Mouse (Mus musculus): ENCODE data around the gene Gpm6a. TPM values are rescaled to one million over a fixed set of nuclear protein-coding genes. Genes with fewer than 3 reads are reported as not detected.

Gpm6a gene
- under 1 TPM; 0.34 to 0.86 (median 0.56) TPM for total RNA-seq (2022)

DNA sequence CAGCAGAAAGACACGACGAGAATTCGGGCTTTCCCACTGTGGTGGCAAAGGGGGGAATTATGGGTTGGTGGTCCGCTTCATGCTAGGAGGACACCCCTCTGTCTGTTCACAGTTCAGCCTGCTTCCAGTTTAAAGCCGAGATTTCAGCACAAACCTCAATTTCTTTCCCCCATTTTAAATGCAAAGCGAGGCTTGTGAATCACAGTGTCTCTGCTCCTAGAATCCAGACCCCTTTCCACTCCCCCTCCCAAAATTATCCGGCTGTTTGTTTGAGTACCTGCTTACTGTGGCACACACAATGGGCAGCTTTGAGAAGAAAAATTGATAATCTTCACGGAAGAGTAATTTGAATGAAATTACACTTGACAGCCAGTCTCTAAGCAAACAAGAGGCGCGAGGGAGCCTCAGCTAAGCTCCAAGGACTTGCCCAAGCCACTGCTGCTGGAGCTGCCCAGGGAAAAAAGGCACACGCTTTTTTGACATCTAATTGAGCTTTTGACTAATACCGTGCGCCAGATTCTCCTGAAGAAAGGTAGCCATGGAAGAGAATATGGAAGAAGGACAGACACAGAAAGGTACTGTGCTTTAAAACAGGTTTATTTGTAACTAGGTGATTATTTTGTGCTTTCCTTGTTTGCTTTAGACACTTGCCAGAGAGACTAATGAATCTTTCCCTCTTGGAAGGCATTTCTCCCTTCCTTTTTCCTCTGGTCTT is at the start of gene Gpm6a:
Gene Gpm6a, plus strand, starts transcription at position 103 of the 715 bp plus-strand sequence.
- DNase-seq (ENCODE audit: low spot score in 2 of 2), result no peak

DNA sequence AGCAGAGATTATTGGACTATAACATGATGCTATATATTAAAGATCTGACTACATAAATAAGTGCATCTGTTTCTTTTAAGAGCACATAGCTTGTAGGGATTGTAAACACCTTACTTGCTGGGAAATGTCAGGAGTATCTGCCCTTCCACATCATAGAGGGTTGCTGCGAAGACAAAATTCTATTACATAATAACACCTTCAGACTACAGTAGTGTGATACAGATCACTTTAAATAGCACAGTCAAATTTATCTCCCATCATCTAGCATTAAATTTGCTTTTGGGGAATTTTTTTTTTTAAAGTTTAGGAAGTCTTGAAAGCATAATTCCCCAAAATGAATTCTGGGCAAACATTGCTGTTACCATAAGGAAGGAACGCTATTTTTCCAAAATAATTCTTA is 41.8 kb upstream of the Gpm6a start:
- DNase-seq (ENCODE audit: low spot score in 2 of 2), result no peak

DNA sequence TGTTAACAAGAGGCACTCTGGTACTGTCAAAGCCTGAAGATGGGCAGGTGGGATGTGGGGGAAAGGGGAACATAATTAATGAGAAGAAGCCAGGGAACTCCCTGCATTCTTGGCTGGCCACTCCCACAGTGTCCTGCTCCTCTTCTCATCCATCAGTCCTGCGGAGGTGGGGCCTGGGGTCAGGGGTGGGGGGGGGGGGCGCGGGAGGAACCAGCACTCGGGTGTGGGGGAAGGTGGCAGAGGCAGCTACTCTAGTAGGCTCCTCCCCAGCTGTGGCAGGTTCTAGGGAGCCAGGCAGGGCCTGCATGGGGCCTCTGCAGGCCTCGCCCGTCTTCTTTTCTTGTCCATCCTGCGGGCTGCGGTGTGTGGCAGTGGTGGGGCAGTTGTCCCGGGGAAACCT is 36.9 kb upstream of the Gpm6a start:
- DNase-seq (ENCODE audit: low spot score in 2 of 2), result no peak

DNA sequence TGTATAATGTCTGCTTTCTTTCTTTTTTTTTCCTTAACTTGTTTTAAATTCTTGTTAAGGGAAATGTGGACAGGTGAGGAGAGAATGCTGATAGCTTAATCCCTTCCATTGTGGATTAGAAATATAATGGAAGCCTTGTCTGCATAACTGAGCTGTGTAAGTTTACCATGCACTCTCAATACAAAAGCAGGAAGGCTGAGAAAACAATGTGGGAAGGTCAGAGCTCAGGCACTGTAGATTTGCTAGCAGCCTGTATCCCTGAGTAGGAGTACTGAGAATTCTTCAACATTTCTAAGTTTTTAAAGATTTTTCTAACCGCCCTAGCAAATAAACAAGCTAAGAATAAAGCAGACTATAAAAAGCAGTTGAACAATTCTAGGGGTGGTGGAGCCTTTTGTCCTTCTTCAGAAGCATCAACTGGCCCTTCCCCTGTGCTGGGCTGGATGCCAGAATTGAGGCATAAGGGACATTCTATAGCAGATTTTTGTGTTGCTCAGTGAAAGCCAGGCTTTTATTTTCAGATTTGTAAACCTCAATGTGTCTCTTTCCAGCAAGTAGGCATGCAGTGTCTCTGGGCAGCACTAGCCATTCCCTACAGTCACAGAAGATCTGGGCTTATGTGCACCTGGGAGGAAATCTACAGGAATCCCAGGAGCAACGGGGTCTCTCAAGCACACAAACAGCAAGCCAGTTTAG is 32.3 kb upstream of the Gpm6a start:
- DNase-seq (ENCODE audit: low spot score in 2 of 2), result no peak

DNA sequence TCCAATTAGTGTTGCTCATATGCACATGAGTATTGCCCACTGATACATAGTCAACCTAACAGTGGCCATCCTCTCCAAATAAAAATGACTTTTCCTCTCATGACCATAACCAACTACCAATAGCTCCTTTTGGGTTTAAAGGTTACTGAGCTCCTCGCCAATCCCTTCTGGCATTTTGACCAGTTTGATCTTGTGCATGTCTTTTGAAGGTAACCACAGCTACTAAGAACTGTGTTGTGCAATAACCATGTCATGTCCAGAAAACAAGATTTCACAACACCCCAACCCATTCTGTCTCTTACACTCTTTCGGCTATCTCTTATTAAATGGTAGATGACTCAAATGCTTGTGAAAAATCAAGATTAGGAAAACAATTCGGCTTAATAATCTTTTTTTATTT is 29.7 kb upstream of the Gpm6a start:
- no peak for DNase-seq (ENCODE audit: low spot score in 2 of 2)

DNA sequence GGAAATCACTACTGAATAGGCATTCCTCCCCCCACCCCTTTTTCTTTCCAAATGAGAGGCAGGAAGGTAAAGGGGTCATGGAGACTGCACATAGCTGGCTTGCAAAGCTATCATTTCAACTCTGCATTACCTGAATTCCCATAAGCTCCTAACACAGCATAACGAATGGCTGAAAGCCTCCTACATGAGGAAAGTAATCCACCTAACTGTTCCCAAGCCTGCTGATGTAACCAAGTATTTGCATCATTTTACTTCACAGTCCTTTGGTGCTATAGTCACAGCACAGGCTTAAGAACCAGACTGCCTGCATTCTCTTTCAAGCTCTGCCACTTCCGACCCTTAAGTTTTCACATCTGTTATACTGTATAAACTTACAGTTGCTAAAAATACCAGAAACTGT is 22.3 kb upstream of the Gpm6a start:
- no peak for DNase-seq (ENCODE audit: low spot score in 2 of 2)

DNA sequence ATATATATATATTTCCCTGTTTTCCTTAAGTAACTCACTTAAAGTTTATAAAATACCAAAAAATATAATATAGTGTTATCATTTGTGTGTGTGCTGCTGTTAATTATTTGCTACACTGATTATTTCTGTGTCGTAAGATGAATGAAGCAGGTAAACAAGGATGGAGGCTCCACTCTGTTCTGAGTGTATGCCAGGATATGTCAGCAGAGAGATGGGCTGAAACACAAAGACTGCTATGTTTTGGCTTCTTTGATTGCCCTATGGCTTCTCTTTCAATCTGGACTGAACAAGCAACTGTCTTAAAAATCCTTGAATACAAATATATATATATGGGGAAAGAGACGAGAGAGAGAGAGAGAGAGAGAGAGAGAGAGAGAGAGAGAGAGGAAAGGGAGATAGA is 1.3 kb upstream of the Gpm6a start:
- no peak for DNase-seq (ENCODE audit: low spot score in 2 of 2)

DNA sequence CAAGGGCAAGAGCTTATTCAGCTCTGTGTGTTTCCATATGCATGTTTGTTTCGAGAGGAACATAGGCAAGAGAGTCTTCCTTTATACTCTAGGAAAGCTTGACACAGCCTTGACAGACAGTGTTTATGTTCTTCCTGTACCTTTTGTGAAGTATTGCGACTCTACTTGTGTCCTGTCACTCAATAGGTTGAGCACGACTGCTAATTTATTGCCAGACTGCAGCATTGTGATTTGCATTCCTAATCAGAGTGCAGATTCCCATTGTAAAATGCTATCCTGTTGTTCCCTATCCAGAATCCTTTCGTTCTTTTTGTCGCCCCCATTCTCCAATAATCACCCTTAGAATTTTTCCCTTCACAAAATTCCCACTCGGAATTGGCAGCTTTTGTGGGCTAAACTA is 613 bp upstream of the Gpm6a start:
- DNase-seq (ENCODE audit: low spot score in 2 of 2), result no peak

DNA sequence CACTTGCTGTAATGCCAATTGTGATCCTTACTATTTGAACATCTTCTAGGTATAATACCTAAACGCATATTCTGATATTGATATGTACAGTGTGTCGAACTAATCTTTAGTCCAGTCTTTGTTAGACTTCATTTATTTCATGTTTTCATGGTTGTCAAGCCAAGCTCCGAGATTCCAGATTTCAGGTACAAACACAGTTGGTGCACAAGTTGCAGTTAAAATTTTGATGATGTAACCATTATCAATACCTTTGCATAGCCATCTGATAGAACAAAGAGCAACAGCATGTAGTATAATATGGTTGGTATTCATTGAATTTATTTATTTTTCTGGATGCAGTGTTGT is 785 bp downstream of the Gpm6a start:
- DNase-seq (ENCODE audit: low spot score in 2 of 2), result no peak

DNA sequence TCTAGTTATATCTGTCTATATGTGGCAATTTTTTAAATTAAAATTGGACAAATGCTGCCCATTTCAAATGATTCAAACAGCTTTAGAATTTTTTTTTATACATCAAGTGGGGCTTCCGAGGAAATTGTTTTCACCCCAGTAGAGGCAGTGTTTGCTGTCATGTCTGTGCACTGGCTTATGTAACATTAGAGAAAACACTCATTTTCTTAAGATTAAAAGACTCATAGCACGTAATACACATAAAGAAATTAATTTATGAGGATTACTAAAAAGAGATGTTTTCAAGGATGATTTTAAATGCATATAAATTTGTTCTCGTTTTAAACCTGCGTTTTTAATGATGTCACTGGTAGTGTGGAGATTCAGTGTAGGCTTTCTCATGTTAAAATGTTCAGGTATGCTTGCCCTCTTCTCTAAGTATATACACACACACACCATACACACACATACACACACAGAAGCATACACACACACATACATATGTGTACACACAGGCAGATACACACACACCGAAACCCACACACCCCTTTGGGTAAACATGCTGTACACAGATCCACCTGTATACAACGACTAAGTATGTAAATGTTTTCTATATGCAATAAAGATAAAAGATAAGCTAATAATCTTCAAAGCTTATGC is 1.4 kb downstream of the Gpm6a start:
- DNase-seq (ENCODE audit: low spot score in 2 of 2), result no peak

DNA sequence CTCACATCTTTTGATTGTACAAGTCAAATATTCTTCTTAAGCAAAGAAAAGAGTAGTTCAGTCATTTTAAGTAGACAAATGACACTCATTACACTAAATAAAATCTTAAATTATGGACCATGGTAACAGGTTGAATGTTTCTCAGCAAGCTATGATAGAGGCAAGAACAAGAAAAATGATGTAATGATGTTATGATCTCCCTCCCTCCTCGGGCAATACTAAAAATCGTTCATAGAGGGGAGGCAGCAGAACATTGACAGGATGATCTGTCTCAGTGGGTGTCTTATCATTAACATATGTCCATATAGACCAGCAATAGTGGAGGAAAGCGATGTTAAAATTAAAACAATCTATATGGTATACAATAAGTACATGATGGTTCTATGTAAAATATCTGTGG is 2.1 kb downstream of the Gpm6a start:
- DNase-seq (ENCODE audit: low spot score in 2 of 2), result no peak

DNA sequence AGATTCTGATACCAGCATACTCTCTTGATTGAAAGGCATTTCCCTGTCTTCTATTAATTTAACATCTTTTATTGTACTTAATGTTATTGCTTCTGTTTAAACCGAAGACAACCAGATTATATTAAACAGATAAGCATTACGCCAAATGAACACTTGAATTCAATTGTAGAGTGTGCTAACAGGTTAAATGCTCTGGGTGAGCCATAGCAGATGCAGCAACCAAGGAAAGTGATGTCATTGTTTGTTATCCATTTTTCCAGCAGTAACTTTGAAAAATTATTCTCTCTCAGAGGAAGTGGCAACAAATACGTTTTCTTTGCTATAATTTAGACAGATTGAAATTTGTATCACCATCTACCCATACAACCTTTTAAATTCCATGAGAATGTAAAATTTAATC is 2.9 kb downstream of the Gpm6a start:
- DNase-seq (ENCODE audit: low spot score in 2 of 2), result no peak

DNA sequence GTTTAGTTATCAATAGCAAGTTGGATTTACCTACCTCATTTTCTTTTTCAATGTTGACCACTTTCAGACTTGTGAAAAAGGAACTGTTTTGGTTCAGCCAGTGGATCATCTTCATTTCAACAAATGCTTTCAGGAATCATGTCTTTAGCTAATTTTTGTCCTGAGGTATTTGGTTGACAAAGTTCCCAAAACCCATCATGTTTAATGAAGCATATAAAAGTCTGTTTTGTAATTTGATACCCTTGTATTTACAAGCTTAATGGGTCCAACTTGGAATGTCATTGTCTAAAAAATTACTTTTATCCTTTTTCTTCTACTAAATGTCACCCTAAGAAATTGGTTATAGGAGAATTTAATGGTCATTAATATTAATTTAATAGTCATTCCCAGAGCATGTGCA is 6.9 kb downstream of the Gpm6a start:
- DNase-seq (ENCODE audit: low spot score in 2 of 2), result no peak

DNA sequence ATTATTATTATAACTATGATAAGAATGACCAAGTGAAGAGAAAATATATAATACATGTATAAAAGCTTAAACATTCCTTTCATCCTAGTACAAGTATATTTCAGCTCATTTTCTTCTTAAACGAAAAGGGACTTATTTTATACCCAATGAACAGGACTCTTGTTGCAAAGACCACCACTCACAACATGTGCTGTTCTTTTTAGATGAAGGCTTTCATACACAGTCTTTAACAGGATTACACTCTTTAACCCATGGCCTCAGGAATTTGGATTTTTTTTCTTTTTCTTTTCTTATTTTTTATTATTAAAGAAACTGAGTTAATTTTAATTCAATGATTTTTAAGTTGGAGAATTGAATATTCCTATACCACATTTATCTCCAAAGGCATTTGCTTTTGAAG is 20.4 kb downstream of the Gpm6a start:
- DNase-seq (ENCODE audit: low spot score in 2 of 2), result no peak

DNA sequence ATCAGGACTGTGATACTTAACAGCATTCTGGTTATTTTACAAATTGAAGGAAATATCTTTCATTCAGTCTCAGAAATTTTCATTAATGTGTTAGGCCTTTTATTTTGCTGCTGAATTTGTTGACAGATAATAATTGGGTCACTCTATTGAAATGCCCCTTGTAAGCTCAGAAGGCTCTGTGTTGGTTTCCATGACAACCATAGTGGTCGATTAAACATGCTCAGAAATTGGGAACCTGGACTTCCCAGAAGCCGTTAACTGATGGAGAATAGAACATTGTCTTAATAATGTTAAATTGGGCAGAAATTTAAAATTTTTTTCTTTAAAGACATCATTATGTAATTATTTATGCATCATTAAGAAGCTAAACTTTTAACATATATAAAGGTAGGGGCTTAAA is 20.9 kb downstream of the Gpm6a start:
- no peak for DNase-seq (ENCODE audit: low spot score in 2 of 2)

DNA sequence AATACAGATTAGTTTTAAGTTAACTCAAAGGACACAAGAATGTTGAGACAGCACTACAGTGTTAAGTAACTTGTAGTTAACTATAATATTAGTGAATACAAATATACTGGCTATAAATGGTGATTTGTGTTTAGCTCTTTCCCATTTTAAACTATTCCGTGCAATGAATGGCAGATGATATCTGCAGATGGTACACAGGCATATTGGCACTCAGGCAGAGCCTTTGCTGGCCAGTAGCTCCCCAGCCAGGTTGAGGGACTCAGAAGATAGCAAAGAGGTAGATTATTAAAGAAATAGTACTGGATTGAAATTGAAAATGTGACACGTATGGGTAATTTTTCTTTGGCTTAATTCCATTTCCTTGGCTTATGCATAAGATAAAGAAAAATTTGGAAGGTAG is 21.3 kb downstream of the Gpm6a start:
- DNase-seq (ENCODE audit: low spot score in 2 of 2), result no peak

DNA sequence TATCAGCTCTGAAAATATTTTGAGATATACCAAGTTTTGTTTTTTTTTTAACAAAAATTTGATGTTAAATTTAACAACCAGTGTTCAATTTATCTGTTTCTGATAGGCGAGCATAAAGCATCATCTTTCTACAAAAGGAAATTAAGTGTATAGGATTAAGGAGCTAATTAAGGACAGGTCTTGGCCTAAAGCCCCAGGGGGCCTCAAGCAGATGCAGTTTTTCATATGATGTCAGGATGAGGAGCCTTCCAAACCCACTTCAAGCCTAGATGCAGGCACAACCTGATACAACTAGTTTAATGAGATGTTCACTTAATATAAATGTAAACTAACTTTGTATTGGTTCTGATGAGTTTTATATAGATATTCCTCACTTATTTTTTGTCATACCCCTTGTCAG is 22.0 kb downstream of the Gpm6a start:
- no peak for DNase-seq (ENCODE audit: low spot score in 2 of 2)

DNA sequence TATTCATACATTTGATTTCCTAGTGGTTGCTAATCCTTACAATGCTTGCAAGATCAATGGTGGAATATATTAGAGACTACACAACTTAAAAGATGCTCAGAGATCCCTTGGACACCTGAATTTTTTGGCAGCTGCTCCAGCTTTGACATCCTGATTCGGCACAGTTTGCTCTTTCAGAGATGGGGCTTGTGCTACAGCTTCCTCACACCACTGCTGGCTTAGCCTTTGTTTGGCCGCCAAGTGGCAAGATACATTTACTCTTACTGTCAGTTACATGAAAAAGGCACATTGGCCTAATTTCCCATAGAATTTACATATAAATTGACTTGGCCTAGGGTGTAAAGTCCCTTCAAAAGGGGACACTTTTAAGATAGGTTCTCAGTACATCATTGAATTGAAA is 32.1 kb downstream of the Gpm6a start:
- DNase-seq (ENCODE audit: low spot score in 2 of 2), result no peak

DNA sequence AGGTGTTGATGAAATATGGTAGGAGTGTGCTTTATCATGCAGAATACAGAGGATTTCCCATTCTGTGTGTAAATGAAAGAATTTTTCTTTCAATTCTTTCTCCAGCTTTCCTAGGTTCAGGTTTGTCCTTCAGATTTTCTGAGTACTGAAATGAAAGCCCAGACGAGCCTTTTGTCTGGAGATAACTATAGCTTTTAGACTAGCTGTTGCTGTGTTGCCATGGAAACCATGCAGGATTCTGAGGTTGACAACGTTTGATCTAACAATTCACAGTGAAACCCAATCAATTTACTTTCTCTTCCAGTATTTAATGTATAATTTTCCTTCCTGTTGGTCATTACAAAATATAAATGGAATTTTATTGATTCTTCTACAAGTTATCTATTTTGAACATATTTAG is 34.5 kb downstream of the Gpm6a start:
- no peak for DNase-seq (ENCODE audit: low spot score in 2 of 2)

DNA sequence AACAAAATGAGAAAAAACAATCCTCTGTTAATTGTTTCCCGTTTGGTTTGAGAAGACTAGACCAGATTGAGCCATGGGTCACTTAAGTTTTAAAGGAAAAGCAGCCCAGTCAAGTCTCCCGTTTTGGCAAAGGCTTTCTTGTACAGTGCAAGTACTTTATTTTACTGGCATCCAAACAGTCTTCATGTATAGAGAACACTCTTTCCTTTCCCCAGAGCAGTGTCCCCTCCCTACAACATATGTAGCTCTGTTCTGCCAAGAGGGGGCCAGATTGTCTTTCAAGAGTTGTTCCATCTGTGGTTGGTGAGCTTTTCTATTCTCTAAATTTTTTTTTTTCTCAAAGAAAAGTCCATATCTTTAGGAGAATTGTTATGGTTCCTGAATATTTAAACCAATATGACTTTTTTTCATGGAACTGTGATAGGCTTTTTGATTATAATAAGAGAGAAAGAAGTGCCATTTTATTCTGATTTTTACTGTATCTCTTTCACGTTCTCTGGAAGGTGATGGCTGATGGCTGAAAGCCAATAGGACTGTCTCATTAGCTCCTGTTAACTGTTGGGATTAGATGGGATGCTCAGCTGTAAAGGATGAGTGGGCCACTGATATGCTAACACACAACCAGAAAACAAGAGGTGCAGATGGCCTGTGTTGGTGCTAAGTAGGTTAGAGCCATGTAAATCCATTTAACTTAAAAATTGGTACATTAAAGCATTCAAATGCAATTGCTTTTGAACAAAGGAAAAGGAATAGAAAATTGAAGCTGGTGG is 37.4 kb downstream of the Gpm6a start:
- no peak for DNase-seq (ENCODE audit: low spot score in 2 of 2)

DNA sequence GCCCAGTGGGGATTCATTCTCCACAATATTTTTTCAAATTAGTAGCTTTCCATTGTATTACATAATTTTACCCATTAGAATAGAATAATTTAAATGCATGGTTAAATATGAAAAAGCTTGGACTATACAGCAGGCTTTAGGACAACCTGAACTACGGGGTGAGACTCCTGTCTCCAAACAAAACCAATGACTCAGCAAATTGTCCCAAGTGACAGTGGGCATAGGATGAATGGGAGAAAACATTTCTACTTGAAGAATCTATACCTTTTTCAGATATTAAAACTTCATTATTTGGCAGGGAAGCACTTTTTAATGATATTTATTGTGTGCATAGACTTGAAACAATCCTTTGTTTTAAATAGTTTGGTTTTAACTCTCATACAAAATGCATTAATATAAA is 41.0 kb downstream of the Gpm6a start:
- no peak for DNase-seq (ENCODE audit: low spot score in 2 of 2)

DNA sequence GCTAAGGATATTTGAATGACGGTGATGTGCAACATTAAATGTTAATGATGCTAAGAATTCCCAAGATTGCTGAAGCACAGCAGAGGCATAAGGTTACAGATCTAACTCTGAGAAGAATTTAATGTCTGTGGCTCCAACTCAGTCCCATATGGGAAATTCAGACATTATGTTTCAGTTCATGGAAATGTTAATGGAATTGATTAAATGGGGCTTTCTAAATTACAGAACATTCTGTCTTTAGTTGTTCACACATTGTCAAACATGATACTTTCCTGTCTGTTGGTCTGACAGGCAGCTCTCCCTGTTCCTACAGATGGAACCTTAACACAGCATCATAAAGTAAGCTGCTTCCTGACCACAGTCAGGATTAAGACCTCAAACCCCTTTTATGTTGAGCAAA is 47.8 kb downstream of the Gpm6a start:
- no peak for DNase-seq (ENCODE audit: low spot score in 2 of 2)

Measured in gastrocnemius, adult 8-10 months (tissue).